Mouse (Mus musculus) thymus, adult 18-20 months (tissue): ENCODE data around the gene Lsm7.

ENCODE experiments used
- DNase-seq, 2 experiments: peaks; one replicate each; pipeline ENCODE4 v3.0.0; 2022; ENCODE audit warnings: mixed read lengths in 2 of 2

Lsm7 gene

DNA sequence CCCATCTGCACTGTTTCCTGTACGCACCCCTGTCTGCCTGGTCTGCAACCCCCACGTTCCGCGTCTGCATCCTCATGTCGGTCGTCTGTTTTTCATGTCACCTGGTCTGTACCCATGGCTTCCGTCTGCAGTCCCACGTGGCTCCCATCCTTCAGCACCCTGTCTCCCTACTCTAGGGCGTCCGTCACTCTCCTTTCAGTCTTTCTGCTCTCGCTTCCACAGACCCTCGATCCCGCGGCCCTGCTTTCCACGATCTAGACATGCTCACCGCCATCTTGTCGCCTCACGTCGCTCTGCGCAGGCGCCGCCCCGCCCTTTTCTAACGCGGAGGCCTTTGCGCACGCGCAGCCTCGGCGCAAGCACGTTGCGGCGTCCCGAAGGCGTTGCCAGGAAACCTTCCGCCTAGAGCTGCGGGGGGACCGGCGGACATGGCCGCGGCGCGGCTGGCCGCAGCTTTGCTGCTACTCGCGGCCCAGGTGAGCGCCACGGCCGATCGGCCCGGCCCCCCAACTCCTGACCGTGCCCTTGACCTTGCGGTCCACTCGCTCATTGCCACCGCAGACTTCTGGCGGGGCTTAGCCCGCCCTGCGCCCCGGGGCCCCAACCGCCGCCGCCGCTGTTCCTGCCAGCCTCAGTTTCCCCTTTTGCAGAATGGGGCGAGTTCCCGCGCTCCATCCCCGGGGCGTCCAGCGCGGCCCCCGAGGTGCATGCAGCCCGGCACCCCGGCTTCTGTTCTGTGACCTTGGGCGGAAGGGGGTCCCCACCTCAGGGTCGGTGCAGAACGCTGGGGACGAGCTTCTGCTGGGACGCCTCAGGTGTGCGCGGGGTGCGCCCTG, at the start of gene Lsm7, which contains the start of gene Sppl2b:
TSS of gene Lsm7 (minus strand) at position 297 of the 836 bp plus-strand sequence.
TSS of gene Sppl2b (plus strand) at position 363 of the 836 bp plus-strand sequence.
- DNase-seq, result peak; percentile 93 to 94

DNA sequence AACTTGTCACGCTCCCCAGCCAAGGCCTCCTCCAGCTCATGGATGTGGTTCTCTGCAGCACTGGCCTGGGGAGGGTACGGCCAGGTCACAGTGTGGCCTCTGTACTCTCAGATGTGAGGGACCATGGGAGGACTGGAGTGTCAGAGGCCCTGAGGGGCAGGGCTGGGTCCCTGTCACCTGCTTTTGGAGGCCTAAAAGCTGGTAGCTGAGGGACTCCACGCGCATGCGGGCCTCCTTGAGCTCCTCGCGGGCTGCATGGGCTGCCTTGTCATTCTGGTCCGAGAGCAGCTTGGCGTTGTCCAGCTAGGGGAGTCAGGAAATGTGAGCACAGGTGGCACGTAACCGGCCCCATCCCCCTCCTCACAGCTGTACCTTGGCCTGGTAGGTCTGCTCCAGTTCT, 49.7 kb upstream of the Lsm7 start:
- no peak for DNase-seq

DNA sequence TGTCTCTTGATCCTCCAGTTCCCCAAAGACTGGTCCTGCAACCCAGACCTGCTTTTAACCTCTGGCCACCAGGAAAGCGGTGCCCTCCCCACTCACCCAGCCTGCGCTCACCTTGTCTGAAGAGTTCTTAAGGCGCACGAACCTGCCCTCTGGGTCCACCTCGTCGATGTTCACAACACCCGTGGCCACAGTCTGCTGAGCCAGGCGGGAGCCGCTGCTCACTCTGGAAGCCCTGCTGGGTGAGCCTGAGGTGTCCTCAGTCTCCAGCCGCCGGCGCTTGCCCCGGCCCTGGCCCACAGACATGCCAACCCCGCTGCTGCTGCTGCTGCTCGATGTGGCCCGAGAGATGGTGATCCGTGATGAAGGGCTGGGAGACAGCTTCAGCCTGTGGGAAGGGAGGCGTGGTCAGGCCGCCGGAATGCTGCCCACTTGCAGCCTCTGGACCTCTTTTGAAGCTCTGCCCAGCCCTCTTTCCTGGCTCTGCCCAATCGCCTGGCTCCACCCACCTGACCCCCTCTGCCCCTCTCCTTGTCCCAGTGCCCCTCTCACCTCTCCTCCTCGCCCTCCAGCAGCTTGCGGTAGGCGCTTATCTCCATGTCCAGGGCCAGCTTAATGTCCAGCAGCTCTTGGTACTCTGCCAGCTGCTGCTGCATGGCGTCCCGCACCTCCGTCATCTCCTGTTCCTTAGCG, 49.1 kb upstream of the Lsm7 start:
- DNase-seq, result no peak

DNA sequence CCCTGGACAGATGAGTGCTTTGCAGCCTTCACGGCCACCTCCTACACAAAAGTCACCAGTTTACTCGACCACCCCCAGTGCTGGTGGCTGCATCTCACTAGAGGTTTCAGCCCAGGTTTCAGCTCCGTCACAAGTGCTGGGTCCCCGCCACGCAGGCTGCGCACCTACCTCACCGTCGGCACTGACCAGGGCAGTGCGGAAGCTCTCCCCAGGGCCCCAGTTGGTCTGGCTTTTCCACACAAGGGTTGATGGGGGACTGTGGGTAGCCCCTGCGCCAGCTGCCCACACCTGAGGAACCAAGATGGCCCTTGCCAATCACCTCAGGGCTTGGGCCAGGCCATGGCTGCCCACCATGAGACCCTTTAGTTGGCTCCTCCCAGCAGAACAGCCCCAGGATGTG, 48.3 kb upstream of the Lsm7 start:
- DNase-seq, result no peak

DNA sequence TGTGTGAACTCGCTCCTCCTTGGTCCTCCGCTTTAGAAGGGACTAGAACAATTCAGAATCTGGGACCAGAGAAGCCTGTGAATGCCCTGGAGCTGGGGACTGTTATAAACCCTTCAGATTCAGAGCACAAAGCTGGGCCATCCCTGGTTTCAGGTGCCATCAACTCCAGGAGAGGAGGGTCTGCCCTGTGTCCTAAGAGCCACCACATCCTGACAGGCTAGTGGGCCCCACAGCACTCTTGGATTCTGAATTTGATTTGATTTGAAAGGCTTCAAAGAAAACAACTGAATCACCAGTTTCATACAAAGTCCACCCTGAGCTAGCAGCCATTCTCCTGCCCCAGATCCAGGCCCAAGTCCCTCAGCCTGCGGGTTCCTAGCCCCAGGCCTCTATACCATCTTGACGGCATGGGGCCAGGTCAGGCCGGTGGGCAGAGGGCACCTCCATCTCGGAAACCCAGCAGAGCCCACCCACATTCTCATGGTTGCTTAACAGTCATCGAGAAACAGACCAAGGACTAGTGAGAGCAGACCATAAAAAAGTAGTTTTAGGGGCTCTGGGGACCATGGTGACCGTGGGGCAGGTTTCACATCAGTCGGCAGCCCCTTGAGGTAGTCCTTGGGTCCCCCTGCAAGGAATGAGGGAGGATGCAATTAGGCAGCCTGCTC, 47.4 kb upstream of the Lsm7 start:
- no peak for DNase-seq

DNA sequence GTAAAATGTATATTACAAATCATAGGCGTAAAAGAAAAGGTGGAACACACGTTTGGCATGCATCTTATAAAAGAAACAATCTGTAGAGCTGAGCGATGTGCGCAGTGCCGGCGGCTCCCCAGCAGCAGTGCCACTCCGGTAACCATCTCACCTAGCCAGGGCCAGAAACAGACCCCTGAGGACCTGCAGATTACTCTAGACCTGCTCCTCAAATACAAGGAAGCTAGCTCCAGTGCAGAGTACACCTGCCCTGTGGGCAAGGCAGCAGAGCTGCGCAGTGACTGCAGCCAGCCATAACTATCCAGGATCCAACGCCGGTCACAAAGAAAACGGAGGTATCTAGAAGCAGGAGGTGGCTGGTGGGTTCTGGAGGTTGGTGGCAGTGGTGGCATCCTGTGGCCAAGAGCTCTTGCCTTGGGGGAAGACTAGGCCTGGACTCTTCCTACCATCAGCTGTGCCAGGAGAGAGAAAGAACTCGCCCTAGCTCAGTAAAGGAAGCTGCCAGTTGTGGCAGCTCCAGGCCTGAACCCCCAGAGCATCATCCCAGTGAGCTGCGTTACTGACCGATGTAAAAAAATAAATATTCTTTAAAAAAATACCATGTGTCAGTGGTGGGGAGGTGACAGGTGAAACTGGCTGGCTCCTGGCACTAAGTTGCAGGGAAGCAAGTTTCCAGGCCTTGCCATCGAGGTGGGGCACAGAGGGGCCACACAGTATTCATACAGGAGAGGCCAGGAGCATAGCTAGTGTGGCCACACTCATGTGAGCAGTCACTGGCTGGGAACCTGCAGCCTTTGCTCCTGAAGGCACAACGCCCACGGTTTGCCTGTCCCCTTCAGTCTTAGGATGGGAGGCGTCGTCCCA, 46.6 kb upstream of the Lsm7 start:
- no peak for DNase-seq

DNA sequence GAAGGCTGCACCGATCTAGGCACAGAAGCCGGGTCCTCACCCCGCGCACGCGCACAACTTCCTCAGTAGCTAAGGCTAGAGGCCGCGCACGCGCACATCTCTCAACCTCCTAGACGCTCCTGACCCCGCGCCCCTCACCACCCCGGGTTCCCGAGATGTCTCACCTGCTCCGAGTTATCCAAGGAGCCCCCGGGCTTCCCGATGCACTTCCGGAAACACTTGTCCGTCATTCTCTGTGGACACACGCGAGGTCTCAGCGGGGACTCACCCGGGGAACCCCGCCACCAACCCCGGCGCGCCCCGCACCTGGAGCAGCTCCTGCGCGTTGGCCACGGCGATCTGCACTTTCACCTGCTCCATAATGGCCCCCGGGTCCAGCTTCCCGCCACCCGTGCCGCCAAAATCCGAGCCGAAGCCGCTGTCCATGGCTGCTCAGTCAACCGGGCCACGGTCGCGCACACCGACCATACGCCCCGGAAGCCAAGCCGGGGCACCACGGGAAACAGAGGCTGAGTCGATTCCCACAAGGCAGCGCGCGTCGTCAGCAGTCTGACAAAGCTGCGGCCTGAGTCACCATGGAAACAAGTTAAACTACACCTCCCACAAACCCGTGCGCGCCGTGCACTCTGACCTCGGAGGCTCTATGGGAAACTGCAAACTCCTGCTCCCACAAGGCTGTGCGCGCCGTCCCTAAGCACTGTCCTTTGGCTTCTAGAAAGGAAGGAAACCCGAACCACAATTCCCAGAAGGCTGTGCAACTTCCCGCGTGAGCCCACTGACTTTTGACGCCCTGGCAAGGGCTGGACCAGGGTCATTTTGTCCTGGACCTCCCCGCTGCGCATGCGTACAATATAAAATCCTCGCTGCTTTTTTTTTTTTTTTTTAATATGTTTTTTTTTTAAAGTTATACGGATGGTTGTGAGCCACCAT, 45.6 kb upstream of the Lsm7 start, which contains the start of gene Timm13:
TSS of gene Timm13 (minus strand) at position 652 of the 930 bp plus-strand sequence.
- peak; percentile 97 to 98 for DNase-seq

DNA sequence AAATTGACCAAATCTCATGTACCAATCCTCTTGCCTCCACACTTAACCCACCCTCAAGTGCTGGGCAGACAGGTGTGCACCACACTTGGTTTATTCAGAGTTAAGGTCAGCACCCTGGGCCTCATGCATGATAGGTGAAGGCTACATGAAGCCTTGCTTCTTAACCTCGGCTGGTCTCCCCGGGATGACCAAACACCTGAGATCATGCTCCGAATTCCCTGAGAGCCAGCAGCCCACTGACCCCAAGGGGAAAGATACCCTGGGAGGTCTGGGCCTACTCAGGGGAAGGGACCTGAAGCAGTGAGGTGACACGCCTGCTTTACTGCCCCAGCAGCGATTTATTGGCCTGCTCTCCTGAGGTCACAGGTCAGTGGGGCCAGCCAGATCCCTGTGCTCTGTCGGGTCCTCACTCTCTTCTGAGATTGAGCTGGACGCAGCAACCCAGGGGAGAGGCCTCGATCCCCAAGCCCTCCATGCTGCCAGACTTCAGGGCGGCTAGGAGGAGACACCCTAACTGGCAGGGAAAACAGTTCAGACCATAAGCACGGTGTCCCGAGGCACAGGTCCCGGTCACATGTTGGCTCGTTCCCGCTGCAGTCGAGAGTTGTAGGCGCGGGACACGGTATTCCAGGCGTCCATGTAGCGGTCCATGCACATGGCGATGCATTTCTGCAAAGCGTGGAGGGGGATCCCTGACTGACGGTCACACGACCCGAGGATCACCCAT, 44.7 kb upstream of the Lsm7 start:
- no peak for DNase-seq

DNA sequence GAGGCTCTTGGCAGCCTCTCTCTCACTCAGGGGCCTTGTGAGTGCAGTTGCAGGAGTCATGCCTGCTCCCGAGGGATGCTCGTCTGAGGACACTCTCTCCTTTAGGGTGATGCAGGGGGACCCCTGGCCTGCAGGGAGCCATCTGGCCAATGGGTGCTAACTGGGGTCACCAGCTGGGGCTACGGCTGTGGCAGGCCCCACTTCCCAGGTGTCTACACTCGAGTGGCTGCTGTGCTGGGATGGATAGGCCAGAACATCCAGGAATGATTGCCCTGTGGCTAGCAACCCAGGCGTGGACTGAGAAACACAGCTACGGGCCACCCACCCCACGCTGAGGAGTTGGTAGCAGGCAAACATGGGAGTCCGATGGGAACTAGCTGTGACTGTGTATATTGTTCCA, 44.1 kb upstream of the Lsm7 start:
- DNase-seq, result no peak

DNA sequence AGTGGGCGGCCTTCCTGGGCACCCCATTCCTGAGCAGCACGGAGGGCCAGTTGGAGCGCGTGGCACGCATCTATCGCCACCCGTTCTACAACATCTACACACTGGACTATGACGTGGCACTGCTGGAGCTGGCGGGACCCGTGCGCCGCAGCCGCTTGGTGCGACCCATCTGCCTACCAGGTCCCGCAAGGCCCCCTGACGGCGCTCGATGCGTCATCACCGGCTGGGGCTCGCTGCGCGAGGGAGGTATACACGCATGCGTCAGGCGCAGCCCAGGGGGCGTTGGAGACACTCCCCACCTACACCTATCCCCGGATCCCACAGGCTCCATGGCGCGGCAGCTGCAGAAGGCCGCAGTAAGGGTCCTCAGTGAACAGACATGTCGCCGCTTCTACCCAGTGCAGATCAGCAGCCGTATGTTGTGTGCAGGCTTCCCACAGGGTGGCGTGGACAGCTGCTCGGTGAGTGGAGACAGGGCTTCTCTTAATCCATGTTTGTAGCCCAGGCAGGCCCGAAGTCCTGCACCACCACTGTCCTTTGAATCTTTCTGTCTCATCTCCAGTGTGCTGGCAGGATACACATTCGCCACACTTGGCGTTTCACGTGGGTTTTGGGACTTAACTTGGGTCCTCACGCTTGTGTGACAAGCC, 43.0 kb upstream of the Lsm7 start:
- no peak for DNase-seq

DNA sequence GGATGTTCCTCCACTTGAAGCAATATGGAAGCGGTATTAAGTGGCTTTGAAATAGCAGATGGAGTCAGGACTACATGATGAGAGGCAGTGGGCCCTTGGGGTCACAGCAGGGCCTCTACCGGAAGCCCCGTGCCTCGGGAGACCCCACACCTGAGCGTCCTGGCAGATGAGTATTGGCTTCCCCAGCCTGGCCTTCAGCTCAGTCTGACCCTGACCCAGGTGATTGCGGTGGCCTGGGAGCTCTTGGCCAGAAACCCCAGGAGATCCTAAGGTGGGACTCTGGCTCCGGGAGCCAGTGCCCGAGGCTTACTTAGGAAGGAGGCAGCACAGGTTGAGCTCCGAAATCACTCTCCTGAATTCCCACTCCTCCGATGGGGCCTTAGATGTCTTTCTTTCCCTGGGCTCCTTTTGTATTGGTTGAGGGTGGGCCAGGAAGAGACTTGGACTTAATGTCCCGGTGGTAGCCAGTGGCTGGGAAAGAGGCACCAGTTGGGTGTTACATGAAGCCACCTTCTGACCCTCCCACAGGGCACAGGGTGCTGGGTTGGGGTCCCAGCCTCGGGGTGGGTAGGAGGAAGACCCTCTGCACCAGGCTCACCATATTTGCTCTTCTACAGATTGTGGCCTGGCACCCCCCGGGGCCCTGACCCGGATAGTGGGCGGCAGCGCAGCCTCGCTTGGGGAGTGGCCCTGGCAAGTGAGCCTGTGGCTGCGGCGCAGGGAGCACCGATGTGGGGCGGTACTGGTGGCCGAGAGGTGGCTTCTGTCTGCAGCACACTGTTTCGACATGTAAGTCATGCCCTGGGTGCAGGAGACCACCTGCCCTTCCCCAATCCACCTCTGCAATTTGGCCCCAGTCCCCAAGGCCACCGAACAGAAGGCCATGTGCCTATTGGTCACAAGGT, 41.8 kb upstream of the Lsm7 start:
- no peak for DNase-seq

DNA sequence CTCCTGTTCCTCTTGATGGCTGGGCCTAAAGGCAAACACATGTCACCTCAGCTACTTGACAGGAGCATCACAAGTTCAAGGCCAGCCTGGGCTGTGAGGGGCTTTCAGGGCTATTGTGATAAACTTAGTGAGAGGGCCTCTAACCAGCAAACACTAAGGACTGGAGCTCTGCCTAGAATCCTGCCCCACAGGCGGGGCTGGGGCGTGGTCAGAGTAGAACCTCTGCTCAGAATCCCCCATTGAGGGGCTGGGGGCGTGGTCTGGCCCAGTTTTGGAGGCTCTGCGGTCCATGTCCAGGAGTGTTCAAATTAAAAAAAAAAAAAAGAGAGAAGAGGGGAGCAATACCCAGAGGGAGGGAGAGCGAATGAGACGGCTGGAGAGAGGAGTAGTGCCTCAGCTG, 40.7 kb upstream of the Lsm7 start:
- no peak for DNase-seq

DNA sequence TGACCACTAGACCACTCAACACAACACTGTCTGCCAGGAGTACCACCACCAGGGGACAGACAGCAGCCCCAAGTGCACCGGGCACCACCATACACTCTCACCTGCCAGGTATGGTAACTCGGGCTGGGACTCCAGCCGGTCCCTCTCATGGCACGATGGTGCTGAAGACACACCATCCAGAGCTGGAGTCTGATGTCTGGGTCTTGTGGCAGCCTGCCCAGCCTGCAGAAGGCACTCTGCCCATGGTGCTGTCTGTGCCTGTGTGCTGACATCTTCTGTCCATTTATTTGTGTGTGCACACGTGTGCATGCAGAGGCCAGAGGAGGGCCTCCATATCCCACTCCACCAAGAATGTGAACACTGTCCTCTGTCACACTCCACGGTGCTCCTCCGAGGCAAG, 40.1 kb upstream of the Lsm7 start:
- DNase-seq, result no peak

DNA sequence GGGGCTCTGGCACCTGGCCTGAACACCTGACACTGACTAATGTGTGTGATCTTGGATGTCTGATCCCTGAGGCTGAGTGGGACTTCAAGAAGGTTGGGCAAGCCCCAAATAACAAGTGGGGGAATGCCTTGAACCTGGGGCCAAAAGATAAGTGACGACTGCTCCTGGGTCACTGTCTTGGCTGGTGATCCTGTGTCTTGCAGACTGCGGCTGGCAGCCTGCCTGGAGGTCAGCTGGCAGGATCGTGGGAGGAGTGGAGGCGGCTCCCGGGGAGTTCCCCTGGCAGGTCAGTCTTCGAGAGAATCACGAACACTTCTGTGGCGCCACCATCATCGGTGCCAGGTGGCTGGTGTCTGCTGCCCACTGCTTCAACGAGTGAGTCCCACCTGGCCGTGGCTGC, 32.2 kb upstream of the Lsm7 start:
- DNase-seq, result no peak

DNA sequence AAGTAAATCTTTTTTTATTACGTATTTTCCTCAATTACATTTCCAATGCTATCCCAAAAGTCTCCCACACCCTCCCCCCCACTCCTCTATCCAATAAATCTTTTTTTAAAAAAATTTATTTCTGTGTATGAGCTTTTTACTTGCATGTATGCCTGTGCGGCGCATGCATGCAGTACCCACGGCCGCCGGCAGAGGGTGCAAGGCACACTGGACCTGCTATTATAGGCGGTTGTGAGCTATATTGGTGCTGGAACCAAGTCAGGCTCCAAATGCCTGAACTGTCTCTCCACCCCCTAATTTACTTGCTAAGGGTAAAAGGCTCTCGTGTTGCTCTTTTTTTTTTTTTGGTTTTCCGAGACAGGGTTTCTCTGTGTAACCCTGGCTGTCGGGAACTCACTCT, 26.3 kb upstream of the Lsm7 start:
- peak; percentile 51 to 60 for DNase-seq

DNA sequence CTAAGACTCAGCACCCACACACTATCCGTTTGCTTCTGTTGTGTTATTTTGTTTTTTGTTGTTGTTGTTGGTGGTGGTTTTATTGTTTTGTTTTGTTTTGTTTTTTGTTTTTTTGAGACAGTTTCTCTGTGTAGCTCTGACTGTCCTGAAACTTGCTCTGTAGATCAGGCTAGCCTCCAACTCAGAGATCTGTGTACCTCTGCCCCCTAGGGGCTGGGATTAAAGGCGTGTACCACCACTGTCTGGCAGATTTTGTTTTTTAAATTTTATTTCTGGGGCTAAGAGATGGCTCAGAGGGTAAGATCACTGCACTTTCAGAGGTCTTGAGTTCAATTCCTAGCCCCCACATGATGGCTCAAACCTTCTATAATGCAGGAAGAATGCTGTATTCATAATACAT, 25.9 kb upstream of the Lsm7 start:
- DNase-seq, result no peak

DNA sequence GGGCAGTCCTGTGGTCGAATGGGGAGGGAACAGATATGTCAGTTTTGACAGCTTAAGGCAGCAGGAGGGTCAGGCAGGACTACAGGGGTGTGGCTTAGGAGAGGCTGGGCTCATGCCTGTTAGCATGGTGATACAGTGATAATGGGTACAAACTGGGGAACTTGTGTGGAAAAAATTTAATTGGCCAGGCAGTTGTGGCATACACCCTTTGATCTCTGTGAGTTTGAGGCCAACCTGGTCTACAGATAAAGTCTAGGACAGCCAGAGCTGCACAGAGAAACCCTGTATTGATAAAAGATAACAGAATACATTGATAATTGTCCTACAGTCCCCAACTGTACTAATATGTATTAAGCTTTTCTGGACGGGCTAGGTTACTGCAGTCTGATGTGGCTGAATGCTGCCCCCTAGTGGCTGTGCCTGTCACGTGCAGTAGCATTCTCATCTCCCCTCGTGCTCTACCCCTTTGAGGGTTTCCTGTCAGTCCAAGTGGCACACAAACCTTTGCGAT, 25.2 kb upstream of the Lsm7 start:
- peak; percentile 32 to 50 for DNase-seq

DNA sequence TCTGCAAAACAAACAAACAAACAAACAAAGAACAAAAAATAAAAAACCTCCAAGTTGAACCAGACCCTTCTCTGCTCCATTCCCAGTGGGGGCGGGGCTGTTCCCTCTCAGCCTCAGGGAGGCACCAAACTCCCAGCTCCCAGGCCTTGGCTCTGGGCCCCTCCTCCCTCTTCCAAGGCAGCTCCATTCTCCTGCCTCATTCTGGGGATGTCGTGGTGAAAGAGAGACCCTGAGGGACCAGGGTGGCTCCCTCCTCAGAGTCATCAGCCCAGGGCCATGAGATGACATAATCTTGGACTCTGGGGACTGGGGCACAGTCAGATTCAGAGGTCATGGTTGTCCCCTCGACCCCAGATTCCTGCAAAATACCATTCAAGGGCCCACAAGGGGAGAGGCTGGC, 21.6 kb upstream of the Lsm7 start:
- DNase-seq, result no peak

DNA sequence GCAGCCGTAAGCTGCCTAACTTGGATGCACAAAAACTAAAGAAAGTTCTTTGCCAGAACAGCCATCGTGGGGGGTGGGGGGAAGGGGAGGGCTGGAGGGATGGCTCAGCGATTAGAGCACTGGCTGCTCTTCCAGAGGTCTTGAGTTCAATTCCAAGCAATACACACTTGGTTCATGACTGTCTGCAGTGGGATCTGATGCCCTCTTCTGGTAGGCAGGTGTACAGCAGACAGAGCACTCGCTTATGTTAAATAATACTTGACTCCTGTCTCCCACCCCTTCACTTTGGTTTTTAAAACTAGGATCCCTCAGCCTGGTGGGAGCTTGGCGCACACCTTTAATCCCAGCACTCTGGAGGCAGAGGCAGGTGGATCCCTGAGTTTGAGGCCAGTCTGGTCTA, 21.0 kb upstream of the Lsm7 start:
- DNase-seq, result peak in 1 of 2 experiments; percentile 39
